Mouse (Mus musculus) liver, adult 2 months (tissue): Measurements from ENCODE around the gene Gm17428.

Source experiments
- CTCF ChIP-seq: fragments of 200-500 bp; IDR thresholded peaks from 2 replicates; pipeline ENCODE4 v1.5.1; 2011; ENCODE audit warnings: low read depth, low read length, control low read depth
- POLR2A ChIP-seq: fragments of 200-500 bp; IDR thresholded peaks from 2 replicates; pipeline ENCODE4 v1.6.1; 2011; ENCODE audit warnings: low read length, control low read depth; ENCODE audit not compliant: insufficient read depth; ENCODE audit errors: extremely low read depth

DNA sequence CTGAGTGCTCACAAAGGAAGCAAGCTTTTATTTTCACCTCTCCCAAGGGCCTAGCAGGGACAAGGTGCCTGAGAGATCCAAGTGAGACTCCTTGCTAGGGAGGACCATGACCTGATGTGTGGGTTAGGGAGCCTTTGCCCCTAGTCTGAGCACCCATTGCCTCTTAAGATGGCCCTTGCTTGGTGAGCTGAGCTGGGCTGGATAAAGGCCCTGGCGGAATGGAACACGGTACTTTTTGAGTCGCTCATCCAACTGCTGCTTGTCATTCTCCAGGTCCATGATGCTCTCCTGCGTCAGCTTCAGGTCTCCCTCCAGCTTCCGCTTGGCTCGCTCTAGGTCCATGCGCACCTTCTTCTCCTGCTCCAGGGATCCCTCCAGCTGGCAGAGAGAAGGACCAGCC is 5.2 kb downstream of the Gm17428 start:
- TF ChIP-seq CTCF (no peak), POLR2A (no peak)
